Mouse (Mus musculus) ovary, postnatal 10 days (tissue): ENCODE data around the gene Rps10.

Source experiments
- DNase-seq: peaks from one replicate; pipeline ENCODE4 v3.0.0; 2022; ENCODE audit warnings: low spot score

Gene Rps10

GRCm38 (mm10) chr17:27636132-27637020 is at the start of gene Rps10:
Gene Rps10, minus strand, starts transcription at chr17:27636669.
- no peak for DNase-seq

GRCm38 (mm10) chr17:27685550-27685913 is 49.1 kb upstream of the Rps10 start:
- no peak for DNase-seq

GRCm38 (mm10) chr17:27684886-27685549 is 48.5 kb upstream of the Rps10 start:
- DNase-seq: no peak

GRCm38 (mm10) chr17:27678924-27679813 is 42.7 kb upstream of the Rps10 start:
- no peak for DNase-seq

GRCm38 (mm10) chr17:27677756-27678155 is 41.3 kb upstream of the Rps10 start:
- DNase-seq: no peak

GRCm38 (mm10) chr17:27676270-27676669 is 39.8 kb upstream of the Rps10 start:
- no peak for DNase-seq

- DNase-seq: no peak
Observed at GRCm38 (mm10) chr17:27675453-27675852, 39.0 kb upstream of the Rps10 start.

- no peak for DNase-seq
Observed at GRCm38 (mm10) chr17:27673945-27674344, 37.5 kb upstream of the Rps10 start.

- no peak for DNase-seq
Observed at GRCm38 (mm10) chr17:27671720-27672119, 35.3 kb upstream of the Rps10 start.

GRCm38 (mm10) chr17:27658767-27659166 is 22.3 kb upstream of the Rps10 start:
- no peak for DNase-seq

GRCm38 (mm10) chr17:27657123-27657522 is 20.7 kb upstream of the Rps10 start:
- DNase-seq: no peak

- DNase-seq: no peak
Observed at GRCm38 (mm10) chr17:27656414-27656813, 19.9 kb upstream of the Rps10 start.

GRCm38 (mm10) chr17:27656011-27656399 is 19.5 kb upstream of the Rps10 start:
- DNase-seq: no peak

- DNase-seq: no peak
Observed at GRCm38 (mm10) chr17:27655089-27656010, 18.9 kb upstream of the Rps10 start, which contains the start of gene Pacsin1. Gene Pacsin1, plus strand, starts transcription at chr17:27655509.

- no peak for DNase-seq
Observed at GRCm38 (mm10) chr17:27653253-27653959, 16.9 kb upstream of the Rps10 start.

- DNase-seq: no peak
Observed at GRCm38 (mm10) chr17:27652046-27652790, 15.7 kb upstream of the Rps10 start.

GRCm38 (mm10) chr17:27650586-27650985 is 14.1 kb upstream of the Rps10 start:
- no peak for DNase-seq

- no peak for DNase-seq
Observed at GRCm38 (mm10) chr17:27650160-27650559, 13.7 kb upstream of the Rps10 start.

GRCm38 (mm10) chr17:27645807-27646206 is 9.3 kb upstream of the Rps10 start:
- no peak for DNase-seq

- DNase-seq: no peak
Observed at GRCm38 (mm10) chr17:27644572-27644971, 8.1 kb upstream of the Rps10 start.
